Mouse (Mus musculus) stomach, postnatal 0 days (tissue): Measurements from ENCODE around the gene Zfand5. TPM values are rescaled to one million over a fixed set of nuclear protein-coding genes. Genes with fewer than 3 reads are reported as not detected.
A peak's percentile ranks its signal among the peaks of the same experiment; 100 is the strongest.
"Not testable (repeated sequence)": the region's sequence is repeated elsewhere in the genome, so short reads cannot be mapped to it uniquely, and the experiment has no call there.

ENCODE experiments used
- ATAC-seq: fragments of 200-750 bp; cut with Nextera tagmentation; 2 replicates; pipeline ENCODE4 v1.8.0; 2017; ENCODE audit not compliant: low FRiP score, low TSS enrichment
- DNase-seq: peaks from one replicate; pipeline ENCODE4 v3.0.0-alpha.2; 2016; ENCODE audit warnings: low spot score
- H3K27ac ChIP-seq: fragments of 300-500 bp; sonication (generic); replicated peaks from 2 replicates; pipeline ENCODE4 v1.5.1; 2014; ENCODE audit warnings: mild to moderate bottlenecking, control low read depth
- H3K27me3 ChIP-seq: fragments of 300-500 bp; sonication (generic); 2 replicates; pipeline ENCODE4 v1.6.1; 2014; ENCODE audit warnings: low read length; ENCODE audit not compliant: control insufficient read depth, insufficient read depth
- H3K36me3 ChIP-seq: fragments of 300-500 bp; sonication (generic); 2 replicates; pipeline ENCODE4 v1.6.1; 2014; ENCODE audit warnings: low read length, mixed read lengths; ENCODE audit not compliant: control insufficient read depth, insufficient read depth
- H3K4me1 ChIP-seq: fragments of 300-500 bp; sonication (generic); replicated peaks from 2 replicates; pipeline ENCODE4 v1.6.1; 2014; ENCODE audit warnings: antibody characterized with exemption; ENCODE audit not compliant: control insufficient read depth, insufficient read depth
- H3K4me2 ChIP-seq: fragments of 300-500 bp; sonication (generic); replicated peaks from 2 replicates; pipeline ENCODE4 v1.6.1; 2014; ENCODE audit warnings: low read depth, mild to moderate bottlenecking, control low read depth, moderate library complexity
- H3K4me3 ChIP-seq: fragments of 300-500 bp; sonication (generic); 2 replicates; pipeline ENCODE4 v1.5.1; 2014; ENCODE audit warnings: low read depth, low read length, control low read depth
- H3K9ac ChIP-seq: fragments of 300-500 bp; sonication (generic); 2 replicates; pipeline ENCODE4 v1.6.1; 2014; ENCODE audit warnings: mild to moderate bottlenecking, low read length, control low read depth, mixed read lengths
- H3K9me3 ChIP-seq: fragments of 300-500 bp; sonication (generic); 2 replicates; pipeline ENCODE4 v1.6.1; 2016; ENCODE audit warnings: low read length; ENCODE audit not compliant: control insufficient read depth
- CTCF ChIP-seq: IDR thresholded peaks from 2 replicates; pipeline ENCODE4 v1.5.1; 2016; ENCODE audit warnings: antibody characterized with exemption, low read depth, mild to moderate bottlenecking, moderate library complexity
- EP300 ChIP-seq: optimal IDR thresholded peaks from 2 replicates; pipeline ENCODE3; 2016; ENCODE audit warnings: antibody characterized with exemption
- WGBS: fragments of 180-500 bp; shearing (Covaris S2); extraction: QIAGEN DNeasy Blood & Tissue Kit; methylation state at CpG from one replicate; pipeline ENCODE4 v1.1.7; 2014; 5-methylcytosine and 5-hydroxymethylcytosine counted together
- polyA plus RNA-seq: library from polyadenylated mRNA; unstranded; fragments of >200 nt; fragmentation: Nextera tagmentation; extraction: Ambion mirVana; gene quantifications from 2 replicates; pipeline ENCODE4 v1.2.1, GENCODE M21; 2015

Zfand5 gene
- polyA plus RNA-seq = 82.5 and 93.5 TPM in 2 replicates

- WGBS = under 1% methylated on average over 74 of the region's 118 CpGs
- TF ChIP-seq EP300 = no peak
- peak; percentile 17; the same call in 1 of the 2 replicates for TF ChIP-seq CTCF
Observed at GRCm38 (mm10) chr19:21271741-21272654, at the start of gene Zfand5. Gene Zfand5, plus strand, starts transcription at chr19:21272278.

GRCm38 (mm10) chr19:21227131-21227530 is 44.9 kb upstream of the Zfand5 start:
- Histone ChIP-seq H3K4me1 (no peaks in the 10 kb centered on the region), H3K4me2 (no peak overlapping the region), H3K36me3 (no peaks in the 10 kb centered on the region), H3K4me3 (no peak overlapping the region), H3K27me3 (no peaks in the 10 kb centered on the region), H3K9me3 (no peaks in the 10 kb centered on the region), H3K27ac (no peak overlapping the region), H3K9ac (no peak overlapping the region)
- TF ChIP-seq CTCF (no peak), EP300 (peak; percentile 49)
- peak; percentile 74 for ATAC-seq
- DNase-seq = no peak
- 30% methylated on average over 4 of the region's 4 CpGs for WGBS

More at GRCm38 (mm10) chr19:21271741-21272654, at the start of gene Zfand5:
- Histone ChIP-seq H3K9me3 (no peaks in the 10 kb centered on the region), H3K9ac (peak within 1 kb of the TSS; percentile 100), H3K4me1 (peaks cover 3% of the 10 kb centered on the region; the same call in 1 of the 2 replicates), H3K4me2 (peak within 1 kb of the TSS; percentile 75), H3K27me3 (no peaks in the 10 kb centered on the region), H3K27ac (peak within 1 kb of the TSS; percentile 100), H3K4me3 (peak within 1 kb of the TSS; percentile 97), H3K36me3 (no peaks in the 10 kb centered on the region)
- DNase-seq = peak; percentile 99
- peak; percentile 95 for ATAC-seq

- ATAC-seq (no peak), DNase-seq (no peak)
- Histone ChIP-seq H3K4me1 (no peaks in the 10 kb centered on the region), H3K36me3 (no peaks in the 10 kb centered on the region), H3K4me3 (no peak overlapping the region), H3K9ac (no peak overlapping the region), H3K27ac (no peak overlapping the region), H3K4me2 (no peak overlapping the region), H3K27me3 (no peaks in the 10 kb centered on the region), H3K9me3 (no peaks in the 10 kb centered on the region)
- TF ChIP-seq CTCF (no peak), EP300 (no peak)
- 29% methylated on average over 2 of the region's 2 CpGs for WGBS
Observed at GRCm38 (mm10) chr19:21227754-21228153, 44.3 kb upstream of the Zfand5 start.

- not testable (repeated sequence) for H3K9ac ChIP-seq, H3K4me1 ChIP-seq, ATAC-seq, DNase-seq, H3K4me2 ChIP-seq, H3K9me3 ChIP-seq, H3K36me3 ChIP-seq, H3K27me3 ChIP-seq, H3K27ac ChIP-seq, H3K4me3 ChIP-seq
- WGBS = 70% methylated on average over 2 of the region's 2 CpGs
Observed at GRCm38 (mm10) chr19:21248730-21249129, 23.3 kb upstream of the Zfand5 start.

- WGBS = 97% methylated on average over 2 of the region's 2 CpGs
- H3K27ac ChIP-seq = no peak overlapping the region
- no peak for TF ChIP-seq EP300
- no peak for TF ChIP-seq CTCF
- ATAC-seq = no peak
- DNase-seq = no peak
- H3K9ac ChIP-seq = no peak overlapping the region
- H3K4me2 ChIP-seq = no peak overlapping the region
- no peaks in the 10 kb centered on the region for H3K4me1 ChIP-seq
- no peak overlapping the region for H3K4me3 ChIP-seq
- H3K9me3 ChIP-seq = no peaks in the 10 kb centered on the region
- no peaks in the 10 kb centered on the region for H3K36me3 ChIP-seq
- no peaks in the 10 kb centered on the region for H3K27me3 ChIP-seq
Observed at GRCm38 (mm10) chr19:21253846-21254245, 18.2 kb upstream of the Zfand5 start.

- H3K4me3 ChIP-seq = no peak overlapping the region
- no peaks in the 10 kb centered on the region for H3K9me3 ChIP-seq
- DNase-seq (no peak), ATAC-seq (no peak)
- H3K4me1 ChIP-seq = no peaks in the 10 kb centered on the region
- 77% methylated on average over 3 of the region's 3 CpGs for WGBS
- no peak for TF ChIP-seq CTCF
- no peak for TF ChIP-seq EP300
- H3K4me2 ChIP-seq = no peak overlapping the region
- H3K36me3 ChIP-seq = no peaks in the 10 kb centered on the region
- no peak overlapping the region for H3K27ac ChIP-seq
- no peak overlapping the region for H3K9ac ChIP-seq
- H3K27me3 ChIP-seq = no peaks in the 10 kb centered on the region
Observed at GRCm38 (mm10) chr19:21255920-21256319, 16.2 kb upstream of the Zfand5 start.
